Mouse (Mus musculus) T-helper 1 cell (primary cell): ENCODE measurements around the gene Abca12.

Experiments
- in situ Hi-C: fragments of 300-600 bp; cut with MboI, MseI; formaldehyde crosslinking; loops from one replicate; pipeline ENCODE4 v1.15.1; 2025; ENCODE audit warnings: high pct_unique_total_duplicates

The Abca12 gene

DNA sequence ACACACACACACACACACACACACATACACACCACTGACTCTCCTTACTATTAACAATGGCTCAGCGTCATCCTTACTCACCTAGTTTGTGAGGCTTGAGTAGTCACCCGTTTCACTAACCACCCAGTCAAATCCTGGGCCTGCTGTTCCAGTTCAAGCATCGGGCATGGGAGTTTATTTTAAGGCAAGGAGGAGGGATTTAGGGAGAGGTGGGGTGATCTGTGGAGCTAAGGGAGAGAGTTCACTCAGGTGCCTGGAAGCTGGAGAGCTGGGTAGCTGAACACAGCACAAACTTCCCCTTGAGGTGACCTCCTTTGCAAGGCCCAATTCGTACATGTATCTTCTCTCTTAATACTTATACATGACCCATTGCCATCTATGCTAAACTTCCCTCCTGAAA, 219.4 kb downstream of the Abca12 start:
- in situ Hi-C loops, result no loop called here

DNA sequence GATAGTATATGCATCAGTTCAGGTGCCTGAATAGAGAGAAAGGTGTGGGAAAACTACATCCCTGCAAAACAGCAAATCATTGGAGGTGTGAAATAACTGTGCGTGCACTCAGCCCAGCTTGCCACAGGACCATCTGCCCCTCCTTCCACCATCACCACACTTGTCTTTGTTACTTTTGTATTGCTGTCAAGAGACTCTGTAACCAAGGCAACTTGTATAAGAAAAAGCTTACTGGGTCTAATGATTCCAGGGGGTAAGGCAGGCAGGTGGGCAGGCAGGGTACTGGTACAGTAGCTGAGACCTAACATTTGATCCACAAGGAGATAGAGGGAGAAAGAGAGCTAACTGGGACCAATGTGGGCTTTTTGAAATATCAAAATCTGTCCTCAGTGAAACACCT, 220.8 kb downstream of the Abca12 start:
- in situ Hi-C loops, result no loop called here
